Mouse (Mus musculus) heart, embryonic 13.5 days (tissue): ENCODE results near the gene Dcaf12l1. TPM values are rescaled to one million over a fixed set of nuclear protein-coding genes. Genes with fewer than 3 reads are reported as not detected.
A peak's percentile ranks its signal among the peaks of the same experiment; 100 is the strongest.
"Not testable (repeated sequence)": the region's sequence is repeated elsewhere in the genome, so short reads cannot be mapped to it uniquely, and the experiment has no call there.

Source experiments
- ATAC-seq: fragments of 200-750 bp; cut with Nextera tagmentation; 2 replicates; pipeline ENCODE4 v1.8.0; 2017; ENCODE audit warnings: moderate TSS enrichment; ENCODE audit not compliant: insufficient number of reproducible peaks, low FRiP score, low TSS enrichment; ENCODE audit errors: extremely low read depth
- H3K27ac ChIP-seq: fragments of 300-500 bp; sonication (generic); replicated peaks from 2 replicates; pipeline ENCODE4 v1.5.1; 2015; ENCODE audit warnings: moderate library complexity, mild to moderate bottlenecking, inconsistent platforms
- H3K27me3 ChIP-seq: fragments of 300-500 bp; sonication (generic); replicated peaks from 2 replicates; pipeline ENCODE4 v1.6.1; 2015; ENCODE audit warnings: mild to moderate bottlenecking, inconsistent platforms
- H3K36me3 ChIP-seq: fragments of 300-500 bp; sonication (generic); 2 replicates; pipeline ENCODE4 v1.6.1; 2015; ENCODE audit warnings: mild to moderate bottlenecking, inconsistent platforms
- H3K4me1 ChIP-seq: fragments of 300-500 bp; sonication (generic); 2 replicates; pipeline ENCODE4 v1.6.1; 2015; ENCODE audit warnings: inconsistent platforms
- H3K4me2 ChIP-seq: fragments of 300-500 bp; sonication (generic); 2 replicates; pipeline ENCODE4 v1.6.1; 2015; ENCODE audit warnings: inconsistent platforms, mild to moderate bottlenecking, moderate library complexity
- H3K4me3 ChIP-seq: fragments of 300-500 bp; sonication (generic); 2 replicates; pipeline ENCODE4 v1.5.1; 2015; ENCODE audit warnings: moderate library complexity, mild to moderate bottlenecking, inconsistent platforms
- H3K9ac ChIP-seq: fragments of 300-500 bp; sonication (generic); 2 replicates; pipeline ENCODE4 v1.6.1; 2015; ENCODE audit warnings: inconsistent platforms, mild to moderate bottlenecking, moderate library complexity
- H3K9me3 ChIP-seq: fragments of 300-500 bp; sonication (generic); 2 replicates; pipeline ENCODE4 v1.6.1; 2016; ENCODE audit warnings: inconsistent platforms
- WGBS: fragments of 180-500 bp; shearing (Covaris S2); methylation state at CpG from one replicate; pipeline ENCODE4 v1.1.7; 2015; ENCODE audit warnings: mixed read lengths; 5-methylcytosine and 5-hydroxymethylcytosine counted together
- polyA plus RNA-seq: library from polyadenylated mRNA; unstranded; fragments of >200 nt; fragmentation: Nextera tagmentation; extraction: Ambion mirVana; gene quantifications from 2 replicates; pipeline ENCODE4 v1.2.1, GENCODE M21; 2015

Dcaf12l1 gene
- 6.1 and 7.7 TPM in 2 replicates for polyA plus RNA-seq

DNA sequence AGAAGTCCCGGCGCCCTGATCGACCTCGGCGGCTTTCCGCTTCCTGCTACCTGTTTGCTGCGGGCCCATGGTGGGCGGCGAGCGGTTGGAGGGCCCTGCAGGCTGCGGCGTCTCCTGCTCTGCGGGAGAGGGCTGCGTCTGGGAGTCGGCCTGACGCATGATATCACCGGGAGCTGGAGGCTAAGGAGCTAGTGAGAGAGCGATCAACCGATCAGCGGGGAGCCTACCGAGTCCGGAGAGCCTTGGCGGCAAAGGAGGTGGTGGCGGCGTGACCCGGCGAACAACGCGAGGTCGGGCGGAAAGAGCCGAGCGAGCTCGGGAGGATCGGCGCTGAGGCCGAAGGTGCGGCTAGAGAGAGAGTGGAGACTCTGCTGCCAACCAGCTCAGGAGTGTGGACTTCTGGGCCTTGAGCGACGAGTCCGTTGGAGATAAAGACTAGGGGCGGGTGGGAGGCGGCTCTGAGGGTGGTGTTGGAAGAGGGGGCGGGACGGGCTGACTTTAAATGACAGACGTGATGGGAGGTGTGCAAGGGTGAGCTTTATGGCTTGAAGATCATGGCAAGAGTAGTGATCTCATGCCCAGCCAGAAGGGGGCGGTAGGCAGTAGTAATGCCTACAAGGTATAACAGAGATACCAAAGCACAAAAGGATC is at the start of gene Dcaf12l1:
Gene Dcaf12l1 (minus strand): TSS at position 437 of the 651 bp plus-strand sequence.
- no peaks in the 10 kb centered on the region; the same call in 1 of the 2 replicates for H3K27me3 ChIP-seq
- peak within 1 kb of the TSS; percentile 77 for H3K4me2 ChIP-seq
- no peaks in the 10 kb centered on the region for H3K36me3 ChIP-seq
- peak within 1 kb of the TSS; percentile 59 for H3K4me3 ChIP-seq
- no peak within 1 kb of the TSS for H3K27ac ChIP-seq
- peak within 1 kb of the TSS; percentile 81 for H3K9ac ChIP-seq
- peak; percentile 68; the same call in 1 of the 2 replicates for ATAC-seq
- 15% methylated on average over 47 of the region's 47 CpGs for WGBS
- no peaks in the 10 kb centered on the region for H3K9me3 ChIP-seq
- H3K4me1 ChIP-seq = no peaks in the 10 kb centered on the region

DNA sequence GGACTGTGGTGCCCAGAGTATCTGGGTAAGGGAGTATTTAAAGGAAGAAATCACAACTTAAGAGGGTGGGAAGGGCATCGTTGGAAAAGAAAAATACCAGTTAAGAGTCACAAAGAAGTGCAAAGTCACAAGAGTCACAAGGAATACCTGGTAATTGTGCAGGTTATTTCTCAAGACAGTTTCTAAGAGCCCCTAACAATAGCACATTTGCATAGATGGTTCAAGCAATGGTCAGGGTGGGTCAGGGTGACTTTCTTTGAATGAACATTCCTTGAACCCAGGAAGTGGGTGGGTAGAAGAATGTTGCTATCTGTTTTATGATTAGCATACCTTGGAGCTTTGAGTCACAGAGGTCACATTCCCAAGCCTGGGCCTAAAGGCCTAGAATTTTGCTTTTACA is 19.4 kb upstream of the Dcaf12l1 start:
- H3K9me3 ChIP-seq, H3K27me3 ChIP-seq, ATAC-seq, H3K27ac ChIP-seq, H3K36me3 ChIP-seq, H3K9ac ChIP-seq, H3K4me1 ChIP-seq, H3K4me3 ChIP-seq, H3K4me2 ChIP-seq: not testable (repeated sequence)
- WGBS = 60% methylated on average over 1 of the region's 1 CpGs

DNA sequence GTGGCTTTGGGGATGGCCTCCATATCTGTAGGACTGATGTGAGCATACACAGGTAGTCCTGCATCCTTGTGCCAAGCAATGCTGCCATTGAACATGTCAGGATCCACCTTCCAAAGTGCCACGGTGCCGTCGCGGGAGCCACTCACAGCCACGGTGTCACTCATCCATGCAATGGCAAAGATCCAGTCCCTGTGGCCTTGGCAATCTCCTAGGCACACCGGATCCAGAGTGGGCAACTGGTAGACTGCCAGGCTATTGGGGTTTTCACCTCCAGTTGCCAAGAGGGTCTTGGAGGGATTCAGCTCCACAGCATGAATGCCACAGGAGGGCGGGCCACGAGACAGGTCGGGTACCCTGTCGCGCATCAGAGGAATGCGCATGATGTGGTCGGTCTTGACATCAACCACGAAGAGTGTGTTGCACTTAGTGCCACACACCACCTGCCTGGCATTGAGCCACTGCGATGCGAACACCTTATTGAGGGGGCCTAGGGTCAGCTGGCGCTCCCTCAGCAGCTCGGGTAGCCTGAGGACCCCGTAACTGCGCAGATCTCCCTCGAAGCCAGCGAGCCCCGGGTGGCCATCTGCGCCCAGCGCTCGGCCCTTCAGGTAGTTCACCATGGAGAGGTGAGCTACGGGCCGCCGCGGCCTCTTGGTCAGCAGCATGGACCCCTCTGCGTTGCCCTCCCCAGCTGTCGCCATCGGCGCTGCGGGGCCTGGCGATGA is 799 bp downstream of the Dcaf12l1 start:
- no peaks in the 10 kb centered on the region for H3K9me3 ChIP-seq
- peak overlapping the region; percentile 59 for H3K4me3 ChIP-seq
- H3K9ac ChIP-seq = peak overlapping the region; percentile 81
- no peak overlapping the region for H3K27ac ChIP-seq
- no peaks in the 10 kb centered on the region for H3K4me1 ChIP-seq
- H3K4me2 ChIP-seq = peak overlapping the region; percentile 77
- ATAC-seq = no peak
- H3K36me3 ChIP-seq = no peaks in the 10 kb centered on the region
- 26% methylated on average over 36 of the region's 36 CpGs for WGBS
- H3K27me3 ChIP-seq = no peaks in the 10 kb centered on the region; the same call in 1 of the 2 replicates
